Mouse (Mus musculus): Measurements from ENCODE around the gene Otub2.

- TF ChIP-seq CTCF (IDR thresholded peaks at IDR 0.05; ENCODE audit: borderline replicate concordance, control insufficient read depth, extremely low read depth, insufficient read depth, low read length, poor library complexity) (no peak), POLR2A (IDR thresholded peaks at IDR 0.05; ENCODE audit: control insufficient read depth, extremely low read depth, insufficient read depth, low read length, poor library complexity) (no peak)
These were observed 49.1 kb downstream of the Otub2 start for GRCm38 (mm10) chr12:103437601-103438000.
